Mouse (Mus musculus) cerebellum, postnatal 4 days (tissue): ENCODE data around the gene Setd2.

Experiments used
- DNase-seq, 2 experiments: peaks; one replicate each; pipeline ENCODE4 v3.0.0; 2022; ENCODE audit warnings: low spot score in 2 of 2, mixed read lengths in 1 of 2

Gene Setd2

GRCm38 (mm10) chr9:110623416-110624195 is 91.2 kb downstream of the Setd2 start:
- DNase-seq, result no peak

GRCm38 (mm10) chr9:110624361-110625166 is 92.2 kb downstream of the Setd2 start, which contains the start of gene Nradd:
Nradd (minus strand) TSS chr9:110624452.
- DNase-seq, result peak; percentile 69 to 82

- DNase-seq, result no peak
Measured at GRCm38 (mm10) chr9:110625350-110625908, 93.0 kb downstream of the Setd2 start.

GRCm38 (mm10) chr9:110630171-110630570 is 97.8 kb downstream of the Setd2 start:
- no peak for DNase-seq

GRCm38 (mm10) chr9:110631191-110631590 is 98.8 kb downstream of the Setd2 start:
- peak in 1 of 2 experiments; percentile 73 for DNase-seq

- no peak for DNase-seq
Measured at GRCm38 (mm10) chr9:110631651-110632275, 99.4 kb downstream of the Setd2 start.

- DNase-seq, result no peak
Measured at GRCm38 (mm10) chr9:110632671-110633070, 100.3 kb downstream of the Setd2 start.

GRCm38 (mm10) chr9:110633882-110634281 is 101.5 kb downstream of the Setd2 start:
- DNase-seq, result no peak

GRCm38 (mm10) chr9:110635225-110635624 is 102.8 kb downstream of the Setd2 start:
- peak; percentile 77 to 91 for DNase-seq

- DNase-seq, result peak in 1 of 2 experiments; percentile 43
Measured at GRCm38 (mm10) chr9:110638611-110639021, 106.2 kb downstream of the Setd2 start.

GRCm38 (mm10) chr9:110641006-110641405 is 108.6 kb downstream of the Setd2 start:
- no peak for DNase-seq

- DNase-seq, result no peak
Measured at GRCm38 (mm10) chr9:110642812-110643524, 110.6 kb downstream of the Setd2 start.

GRCm38 (mm10) chr9:110643787-110644186 is 111.4 kb downstream of the Setd2 start:
- no peak for DNase-seq

- no peak for DNase-seq
Measured at GRCm38 (mm10) chr9:110644295-110644694, 111.9 kb downstream of the Setd2 start.

- DNase-seq, result no peak
Measured at GRCm38 (mm10) chr9:110645219-110645618, 112.8 kb downstream of the Setd2 start.

- no peak for DNase-seq
Measured at GRCm38 (mm10) chr9:110649775-110650174, 117.4 kb downstream of the Setd2 start.

GRCm38 (mm10) chr9:110651931-110652722 is 119.7 kb downstream of the Setd2 start:
- DNase-seq, result no peak

GRCm38 (mm10) chr9:110652963-110653654 is 120.7 kb downstream of the Setd2 start:
- no peak for DNase-seq

GRCm38 (mm10) chr9:110653655-110654461 is 121.5 kb downstream of the Setd2 start, which contains the start of gene Nbeal2:
Nbeal2 (minus strand) TSS chr9:110654161.
- peak in 1 of 2 experiments; percentile 71 for DNase-seq
